Mouse (Mus musculus): ENCODE data around the gene Slc43a1.
A peak's percentile ranks its signal among the peaks of the same experiment; 100 is the strongest.

Slc43a1 gene

DNA sequence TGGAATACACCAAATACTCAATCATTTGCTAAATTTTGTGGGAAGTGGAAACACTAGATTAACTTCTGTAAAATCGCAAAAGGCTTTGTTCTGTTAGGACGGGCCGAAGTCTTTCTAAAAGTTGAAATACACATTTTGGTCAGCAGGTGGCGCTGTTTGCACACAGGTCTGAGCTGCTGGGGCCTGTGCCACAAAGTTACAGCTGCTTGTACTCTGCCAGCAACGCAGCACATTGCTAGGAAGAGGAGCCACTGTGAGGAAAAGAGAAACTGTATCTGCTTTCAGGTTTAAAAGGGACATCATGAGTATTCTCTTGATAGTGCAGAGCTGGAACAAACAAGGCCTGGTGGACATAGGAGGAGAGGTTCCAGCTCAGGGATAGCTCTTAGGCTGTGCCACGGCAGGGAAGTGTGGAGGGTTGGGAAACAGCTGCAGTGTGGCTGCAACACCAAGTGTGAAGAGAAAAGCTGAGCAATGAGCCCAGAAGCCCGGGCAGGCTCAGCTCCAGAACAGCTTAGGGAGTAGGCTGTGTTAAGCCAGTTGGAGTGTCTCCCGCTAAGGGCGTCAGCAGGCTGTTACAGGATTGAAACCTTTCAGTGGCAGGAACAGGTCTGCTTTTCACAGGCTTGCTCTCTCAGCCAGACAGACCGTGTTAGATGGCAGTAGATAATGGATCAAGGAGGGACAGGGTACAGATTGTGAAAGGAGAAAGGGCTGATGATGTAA is 6.8 kb upstream of the Slc43a1 start:
- DNase-seq (ENCODE audit: low spot score in 2 of 2), result peak; percentile 75 to 86

GRCm38 (mm10) chr2:84837107-84837506 is 1.5 kb upstream of the Slc43a1 start:
- no peak for DNase-seq (ENCODE audit: low spot score in 2 of 2)

- no peak for DNase-seq (ENCODE audit: low spot score in 2 of 2)
Measured at GRCm38 (mm10) chr2:84837817-84838592, 645 bp upstream of the Slc43a1 start.

DNA sequence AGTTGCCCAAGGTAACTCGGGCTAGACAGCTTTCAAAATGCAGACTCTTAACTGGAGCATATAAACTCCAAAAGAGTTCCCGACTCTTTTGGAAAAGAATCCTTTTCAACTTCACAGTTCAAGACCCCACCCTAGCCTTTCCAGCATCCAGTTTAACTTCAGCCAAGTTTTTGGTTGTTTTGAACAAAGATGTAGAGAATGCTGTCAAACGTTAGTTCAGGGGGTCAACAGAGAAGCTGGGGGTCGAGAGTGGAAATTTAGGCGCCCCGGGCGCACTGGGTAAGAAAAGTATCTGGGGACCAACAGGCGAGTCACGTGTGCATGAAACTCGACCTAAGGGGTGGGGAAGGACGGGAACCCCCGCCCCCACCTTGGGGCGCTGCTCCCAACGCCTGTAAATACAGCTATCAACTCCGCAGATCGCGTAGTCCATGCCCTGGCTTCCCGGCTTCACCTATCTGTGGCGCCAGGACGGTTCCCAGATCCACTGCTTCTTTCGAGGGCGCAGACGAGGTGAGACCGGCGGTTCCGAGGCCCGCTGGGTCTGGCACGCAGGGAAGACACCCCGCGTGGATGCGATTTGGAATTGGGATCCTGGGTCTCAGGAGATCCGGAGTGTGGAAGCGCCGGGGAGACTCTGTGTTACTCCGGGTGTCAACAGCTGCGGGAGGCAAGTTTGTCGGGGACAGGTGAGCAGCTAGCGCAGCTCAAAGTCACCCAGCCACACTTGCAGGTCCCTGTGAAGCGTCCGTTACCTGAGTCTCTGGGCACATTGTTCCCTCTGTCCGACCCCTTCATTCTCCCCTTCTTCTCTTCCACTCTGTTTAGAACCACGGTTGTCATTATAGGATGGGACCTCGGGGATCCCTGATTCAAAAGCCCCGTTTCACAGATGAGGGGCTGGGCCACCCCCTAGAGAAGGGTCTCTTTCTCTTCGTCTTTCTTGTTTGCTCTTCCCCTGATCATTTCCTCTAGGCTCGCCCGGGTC is 637 bp downstream of the Slc43a1 start:
- peak in 1 of 2 experiments; percentile 45 for DNase-seq (ENCODE audit: low spot score in 2 of 2)

GRCm38 (mm10) chr2:84840016-84840747 is 1.5 kb downstream of the Slc43a1 start:
- DNase-seq (ENCODE audit: low spot score in 2 of 2), result peak; percentile 77 to 84

DNA sequence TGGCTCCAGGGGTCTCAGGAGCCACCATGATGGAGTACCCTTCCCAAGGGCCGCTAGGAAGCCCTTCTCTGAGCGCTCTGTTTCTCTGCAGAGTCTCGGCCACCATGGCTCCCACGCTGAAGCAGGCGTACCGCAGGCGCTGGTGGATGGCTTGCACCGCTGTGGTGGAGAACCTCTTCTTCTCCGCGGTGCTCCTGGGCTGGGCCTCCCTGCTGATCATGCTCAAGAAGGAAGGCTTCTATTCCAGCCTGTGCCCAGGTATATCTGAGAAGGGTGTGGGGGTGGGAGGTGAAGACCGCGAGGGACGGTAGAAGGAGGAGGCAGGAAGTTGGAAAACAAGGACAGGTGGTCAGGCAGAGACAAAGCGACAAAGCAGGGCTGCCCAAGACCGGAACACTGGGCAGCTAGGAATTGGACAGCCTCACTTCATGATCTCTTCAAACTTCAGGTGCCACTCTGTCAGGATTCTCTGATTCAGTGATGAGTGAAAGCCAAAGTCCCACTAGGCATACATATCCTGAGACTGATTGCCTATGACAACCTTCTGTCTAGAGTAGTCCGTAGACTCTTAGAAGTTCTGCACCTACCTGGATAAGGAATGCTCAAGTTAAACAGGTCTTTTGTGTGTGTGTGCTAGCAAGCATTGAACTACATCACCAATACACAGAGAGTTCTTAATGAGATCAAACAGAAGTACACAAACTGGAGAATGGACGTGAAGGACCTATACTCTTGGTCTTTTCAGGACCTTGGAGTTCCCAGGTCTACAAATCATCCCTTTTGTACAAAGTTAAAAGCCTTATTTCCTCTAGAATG is 2.3 kb downstream of the Slc43a1 start:
- no peak for DNase-seq (ENCODE audit: low spot score in 2 of 2)

- DNase-seq (ENCODE audit: low spot score in 2 of 2), result no peak
Measured at GRCm38 (mm10) chr2:84841905-84842304, 3.3 kb downstream of the Slc43a1 start.

DNA sequence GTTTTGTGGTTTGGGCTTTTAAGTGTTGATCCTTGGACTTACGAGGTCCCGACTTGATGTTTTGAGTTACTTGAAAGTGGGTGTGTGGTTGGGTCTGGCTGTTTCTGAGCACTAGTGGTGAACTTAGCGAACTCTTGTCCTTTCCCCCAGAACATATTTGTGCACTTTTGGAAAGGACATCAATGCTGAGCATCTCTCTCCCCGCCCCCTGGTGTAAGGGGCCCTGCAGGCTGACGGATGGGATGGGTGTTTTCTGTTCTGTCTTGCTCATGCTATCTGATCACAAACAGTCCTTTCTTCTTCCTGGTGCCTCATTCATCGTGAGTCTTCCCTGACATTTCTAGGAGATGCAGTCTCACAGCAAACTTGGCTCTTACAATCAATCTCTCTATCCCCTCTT is 5.0 kb downstream of the Slc43a1 start:
- no peak for DNase-seq (ENCODE audit: low spot score in 2 of 2)

- no peak for DNase-seq (ENCODE audit: low spot score in 2 of 2)
Measured at GRCm38 (mm10) chr2:84845226-84845625, 6.6 kb downstream of the Slc43a1 start.

DNA sequence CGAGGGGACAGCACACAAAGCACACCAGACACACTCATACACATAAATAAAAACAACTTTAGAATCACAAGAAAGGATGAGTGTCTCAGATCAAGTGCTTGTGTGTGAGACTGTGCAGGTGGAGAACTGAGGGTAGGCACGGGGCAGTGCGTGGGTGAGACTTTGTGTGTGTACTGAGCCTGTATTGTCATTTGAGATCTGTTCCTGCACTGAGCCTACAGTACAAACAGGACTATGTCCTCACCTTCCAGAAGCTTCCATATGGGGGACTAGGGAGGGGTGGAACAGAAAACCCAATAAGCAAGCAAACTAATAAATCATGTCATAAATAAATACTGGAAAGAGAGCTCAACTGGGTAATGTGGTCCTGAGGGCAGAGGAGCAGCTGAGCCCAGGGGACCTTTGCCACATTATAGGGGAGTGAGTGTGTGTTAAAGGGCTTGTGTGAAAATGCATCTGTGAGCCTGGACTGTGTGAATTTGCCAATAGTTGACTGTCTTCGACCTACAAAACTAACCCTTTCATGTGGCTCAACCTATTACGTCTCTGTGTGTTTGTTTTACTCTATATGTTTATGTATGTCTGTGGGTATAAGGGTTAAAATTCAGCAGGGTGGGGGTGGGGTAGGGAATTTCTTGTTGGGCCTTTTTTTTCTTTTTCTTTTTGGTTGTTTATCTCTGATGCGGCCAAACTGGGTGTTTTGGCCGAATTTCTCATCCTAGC is 11.9 kb downstream of the Slc43a1 start:
- no peak for DNase-seq (ENCODE audit: low spot score in 2 of 2)

GRCm38 (mm10) chr2:84851130-84852040 is 12.7 kb downstream of the Slc43a1 start:
- DNase-seq (ENCODE audit: low spot score in 2 of 2), result peak in 1 of 2 experiments; percentile 45

DNA sequence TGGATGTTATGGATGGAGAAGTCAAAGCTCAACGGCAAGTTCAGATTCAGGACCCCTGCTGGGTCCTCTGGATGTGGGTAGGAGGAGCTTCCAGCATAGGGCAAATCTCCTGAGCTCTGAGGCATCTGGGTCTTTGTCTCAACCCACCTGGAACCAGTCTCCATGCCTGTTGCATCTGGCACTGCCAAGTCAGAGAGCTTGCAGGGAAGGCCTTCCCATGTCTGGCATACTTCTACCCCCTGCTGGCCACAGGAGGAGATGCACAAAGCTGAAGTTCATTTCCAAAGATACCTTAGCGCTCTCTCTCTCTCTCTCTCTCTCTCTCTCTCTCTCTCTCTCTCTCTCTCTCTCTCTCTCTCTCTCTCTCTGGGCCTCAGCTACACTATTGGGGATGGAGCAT is 17.1 kb downstream of the Slc43a1 start:
- DNase-seq (ENCODE audit: low spot score in 2 of 2), result no peak

- no peak for DNase-seq (ENCODE audit: low spot score in 2 of 2)
Measured at GRCm38 (mm10) chr2:84858551-84858950, 19.9 kb downstream of the Slc43a1 start.

GRCm38 (mm10) chr2:84859991-84860780 is 21.5 kb downstream of the Slc43a1 start:
- no peak for DNase-seq (ENCODE audit: low spot score in 2 of 2)

GRCm38 (mm10) chr2:84861430-84861829 is 22.8 kb downstream of the Slc43a1 start:
- DNase-seq (ENCODE audit: low spot score in 2 of 2), result no peak

- no peak for DNase-seq (ENCODE audit: low spot score in 2 of 2)
Measured at GRCm38 (mm10) chr2:84862231-84862630, 23.6 kb downstream of the Slc43a1 start.

GRCm38 (mm10) chr2:84865616-84866571 is 27.2 kb downstream of the Slc43a1 start:
- DNase-seq (ENCODE audit: low spot score in 2 of 2), result peak in 1 of 2 experiments; percentile 75
